Mouse (Mus musculus) lung, postnatal 36 days (tissue): ENCODE data around the gene Bri3.

ENCODE experiments used
- DNase-seq: peaks from one replicate; pipeline ENCODE4 v3.0.0; 2022; ENCODE audit warnings: mixed read lengths

Gene Bri3

GRCm38 (mm10) chr5:144303071-144303470 is 58.8 kb downstream of the Bri3 start:
- no peak for DNase-seq

- DNase-seq = no peak
Measured at GRCm38 (mm10) chr5:144308929-144309328, 64.7 kb downstream of the Bri3 start.

GRCm38 (mm10) chr5:144312183-144312582 is 67.9 kb downstream of the Bri3 start:
- DNase-seq = peak; percentile 39

- DNase-seq = no peak
Measured at GRCm38 (mm10) chr5:144313335-144313734, 69.1 kb downstream of the Bri3 start.

GRCm38 (mm10) chr5:144314731-144315494 is 70.7 kb downstream of the Bri3 start:
- no peak for DNase-seq

GRCm38 (mm10) chr5:144316442-144316841 is 72.2 kb downstream of the Bri3 start:
- no peak for DNase-seq

GRCm38 (mm10) chr5:144317426-144317825 is 73.2 kb downstream of the Bri3 start:
- DNase-seq = peak; percentile 55

GRCm38 (mm10) chr5:144318286-144318685 is 74.0 kb downstream of the Bri3 start:
- DNase-seq = peak; percentile 48

GRCm38 (mm10) chr5:144321681-144322080 is 77.4 kb downstream of the Bri3 start:
- DNase-seq = peak; percentile 71

- DNase-seq = no peak
Measured at GRCm38 (mm10) chr5:144322717-144323116, 78.5 kb downstream of the Bri3 start.

GRCm38 (mm10) chr5:144334010-144334409 is 89.8 kb downstream of the Bri3 start:
- DNase-seq = peak; percentile 76

- DNase-seq = peak; percentile 80
Measured at GRCm38 (mm10) chr5:144335357-144335756, 91.1 kb downstream of the Bri3 start.

GRCm38 (mm10) chr5:144338787-144339186 is 94.5 kb downstream of the Bri3 start:
- no peak for DNase-seq

- no peak for DNase-seq
Measured at GRCm38 (mm10) chr5:144341085-144341484, 96.8 kb downstream of the Bri3 start.

GRCm38 (mm10) chr5:144344592-144344991 is 100.4 kb downstream of the Bri3 start:
- no peak for DNase-seq

- DNase-seq = no peak
Measured at GRCm38 (mm10) chr5:144351185-144351584, 106.9 kb downstream of the Bri3 start.

- DNase-seq = no peak
Measured at GRCm38 (mm10) chr5:144352250-144353047, 108.2 kb downstream of the Bri3 start.

GRCm38 (mm10) chr5:144356776-144357455 is 112.7 kb downstream of the Bri3 start:
- DNase-seq = no peak

GRCm38 (mm10) chr5:144357551-144357880 is 113.3 kb downstream of the Bri3 start:
- DNase-seq = no peak

GRCm38 (mm10) chr5:144357881-144358591 is 113.8 kb downstream of the Bri3 start, which contains the start of gene Baiap2l1:
TSS of gene Baiap2l1 (minus strand) at chr5:144358112.
- peak; percentile 97 for DNase-seq

GRCm38 (mm10) chr5:144358592-144358917 is 114.3 kb downstream of the Bri3 start:
- DNase-seq = no peak

GRCm38 (mm10) chr5:144359886-144360285 is 115.6 kb downstream of the Bri3 start:
- no peak for DNase-seq

- no peak for DNase-seq
Measured at GRCm38 (mm10) chr5:144360346-144360745, 116.1 kb downstream of the Bri3 start.
